Mouse (Mus musculus) cortical plate, adult 2 months (tissue): ENCODE measurements around the gene Slc13a4. TPM values are rescaled to one million over a fixed set of nuclear protein-coding genes. Genes with fewer than 3 reads are reported as not detected.

Experiments
- H3K27ac ChIP-seq: fragments of 200-500 bp; 2 replicates; pipeline ENCODE4 v1.5.1; 2012; ENCODE audit warnings: low read length, control low read depth, inconsistent platforms; ENCODE audit not compliant: insufficient read depth
- H3K4me1 ChIP-seq: fragments of 200-500 bp; 2 replicates; pipeline ENCODE4 v1.6.1; 2011; ENCODE audit warnings: low read length; ENCODE audit not compliant: control insufficient read depth, insufficient read depth
- H3K4me3 ChIP-seq: fragments of 200-500 bp; 2 replicates; pipeline ENCODE4 v1.5.1; 2011; ENCODE audit warnings: mild to moderate bottlenecking, low read length, control low read depth; ENCODE audit not compliant: insufficient read depth
- CTCF ChIP-seq: fragments of 200-500 bp; IDR thresholded peaks from 2 replicates; pipeline ENCODE4 v1.5.1; 2011; ENCODE audit warnings: mild to moderate bottlenecking, control low read depth, low read length; ENCODE audit not compliant: insufficient read depth; ENCODE audit errors: extremely low read depth
- POLR2A ChIP-seq: fragments of 200-500 bp; IDR thresholded peaks from 2 replicates; pipeline ENCODE4 v1.6.1; 2011; ENCODE audit warnings: mild to moderate bottlenecking, low read length, control low read depth; ENCODE audit not compliant: insufficient read depth; ENCODE audit errors: extremely low read depth
- polyA plus RNA-seq: library from polyadenylated mRNA; depleted of rRNA; stranded (reverse); fragments of >200 nt; gene quantifications from 2 replicates; pipeline ENCODE4 v1.2.3, GENCODE M21; 2012

Slc13a4 gene
- polyA plus RNA-seq, 1 experiment, result 9.5 TPM

GRCm38 (mm10) chr6:35265580-35266278 is 42.2 kb downstream of the Slc13a4 start:
- Histone ChIP-seq H3K27ac (no peak overlapping the region), H3K4me1 (0 out of 2 replicates have a peak, but pooled peaks cover 2% of the 10 kb centered on the region), H3K4me3 (no peak overlapping the region)
- no peak for TF ChIP-seq CTCF
- TF ChIP-seq POLR2A, result no peak

GRCm38 (mm10) chr6:35260531-35260930 is 47.4 kb downstream of the Slc13a4 start:
- H3K4me3 ChIP-seq, result no peak overlapping the region
- peaks cover 6% of the 10 kb centered on the region; the same call in 1 of the 2 replicates for H3K4me1 ChIP-seq
- no peak overlapping the region for H3K27ac ChIP-seq
- TF ChIP-seq POLR2A (no peak), CTCF (no peak)

- TF ChIP-seq CTCF (no peak), POLR2A (no peak)
- peaks cover 8% of the 10 kb centered on the region; the same call in 1 of the 2 replicates for H3K4me1 ChIP-seq
- H3K27ac ChIP-seq, result no peak overlapping the region
- H3K4me3 ChIP-seq, result no peak overlapping the region
Observed at GRCm38 (mm10) chr6:35259526-35259925, 48.4 kb downstream of the Slc13a4 start.

GRCm38 (mm10) chr6:35258922-35259321 is 49.0 kb downstream of the Slc13a4 start:
- TF ChIP-seq POLR2A (no peak), CTCF (no peak)
- Histone ChIP-seq H3K4me1 (peaks cover 8% of the 10 kb centered on the region; the same call in 1 of the 2 replicates), H3K27ac (no peak overlapping the region), H3K4me3 (no peak overlapping the region)

GRCm38 (mm10) chr6:35257626-35258190 is 50.2 kb downstream of the Slc13a4 start:
- TF ChIP-seq POLR2A (no peak), CTCF (no peak)
- Histone ChIP-seq H3K4me3 (no peak overlapping the region), H3K27ac (no peak overlapping the region), H3K4me1 (peaks cover 8% of the 10 kb centered on the region; the same call in 1 of the 2 replicates)

- no peak for TF ChIP-seq CTCF
- TF ChIP-seq POLR2A, result no peak
Observed at GRCm38 (mm10) chr6:35256691-35257090, 51.2 kb downstream of the Slc13a4 start.

GRCm38 (mm10) chr6:35255017-35255416 is 52.9 kb downstream of the Slc13a4 start:
- Histone ChIP-seq H3K4me3 (no peak overlapping the region), H3K4me1 (peaks cover 4% of the 10 kb centered on the region; the same call in 1 of the 2 replicates), H3K27ac (no peak overlapping the region)
- TF ChIP-seq POLR2A (no peak), CTCF (no peak)

More at GRCm38 (mm10) chr6:35256691-35257090, 51.2 kb downstream of the Slc13a4 start:
- no peak overlapping the region for H3K27ac ChIP-seq
- peaks cover 8% of the 10 kb centered on the region; the same call in 1 of the 2 replicates for H3K4me1 ChIP-seq
- H3K4me3 ChIP-seq, result no peak overlapping the region

GRCm38 (mm10) chr6:35254136-35254904 is 53.6 kb downstream of the Slc13a4 start:
- Histone ChIP-seq H3K4me3 (no peak overlapping the region), H3K4me1 (peaks cover 4% of the 10 kb centered on the region; the same call in 1 of the 2 replicates), H3K27ac (no peak overlapping the region)
- TF ChIP-seq POLR2A, result no peak
- TF ChIP-seq CTCF, result no peak

GRCm38 (mm10) chr6:35253474-35253873 is 54.5 kb downstream of the Slc13a4 start:
- H3K27ac ChIP-seq, result no peak overlapping the region
- TF ChIP-seq POLR2A (no peak), CTCF (no peak)
- no peak overlapping the region; the same call in 1 of the 2 replicates for H3K4me3 ChIP-seq
- H3K4me1 ChIP-seq, result peaks cover 4% of the 10 kb centered on the region; the same call in 1 of the 2 replicates

GRCm38 (mm10) chr6:35252477-35253346 is 55.2 kb downstream of the Slc13a4 start:
- TF ChIP-seq POLR2A (peak; percentile 91), CTCF (peak; percentile 66)
- peak overlapping the region; percentile 42 for H3K27ac ChIP-seq
- peak overlapping the region; percentile 62 for H3K4me3 ChIP-seq
- peaks cover 4% of the 10 kb centered on the region; the same call in 1 of the 2 replicates for H3K4me1 ChIP-seq
